Mouse (Mus musculus) ES-E14 (cell line): ENCODE results near the gene Atp6v1c2. TPM values are rescaled to one million over a fixed set of nuclear protein-coding genes. Genes with fewer than 3 reads are reported as not detected.

Experiments
- DNase-seq: peaks from one replicate; pipeline ENCODE4 v3.0.0-alpha.2; 2013; ENCODE audit warnings: low read depth, low spot score
- H3K27ac ChIP-seq: 2 replicates; pipeline ENCODE4 v1.5.1; 2012; ENCODE audit warnings: low read depth, mild to moderate bottlenecking, low read length, moderate library complexity, mixed read lengths; ENCODE audit not compliant: poor library complexity, insufficient read depth, severe bottlenecking
- H3K36me3 ChIP-seq: 2 replicates; pipeline ENCODE4 v1.6.1; 2012; ENCODE audit warnings: mild to moderate bottlenecking, low read length, moderate library complexity, mixed read lengths; ENCODE audit not compliant: control insufficient read depth, poor library complexity, insufficient read depth, severe bottlenecking
- H3K4me1 ChIP-seq, 2 experiments: fragments of 150-350 bp in 1 of 2; sonication (generic) in 1 of 2; 2 replicates each; pipeline ENCODE4 v1.6.1; 2012; ENCODE audit warnings: low read length in 2 of 2, mild to moderate bottlenecking in 1 of 2, mixed read lengths in 1 of 2; ENCODE audit not compliant: control insufficient read depth in 2 of 2, insufficient read depth in 2 of 2, poor library complexity in 1 of 2
- H3K4me3 ChIP-seq, 2 experiments: fragments of 150-350 bp in 1 of 2; sonication (generic) in 1 of 2; 2 replicates each; pipeline ENCODE4 v1.5.1; 2012; ENCODE audit warnings: low read length in 2 of 2, low read depth in 1 of 2, mild to moderate bottlenecking in 1 of 2, mixed read lengths in 1 of 2; ENCODE audit not compliant: insufficient read depth in 1 of 2, poor library complexity in 1 of 2, severe bottlenecking in 1 of 2
- H3K9ac ChIP-seq: 2 replicates; pipeline ENCODE4 v1.6.1; 2012; ENCODE audit warnings: low read depth, mild to moderate bottlenecking, low read length, mixed read lengths; ENCODE audit not compliant: poor library complexity, insufficient read depth, severe bottlenecking
- H3K9me3 ChIP-seq: fragments of 150-350 bp; sonication (generic); 2 replicates; pipeline ENCODE4 v1.6.1; 2012; ENCODE audit warnings: low read depth, mild to moderate bottlenecking, low read length; ENCODE audit not compliant: control insufficient read depth, insufficient read depth
- CHD2 ChIP-seq: IDR thresholded peaks from 2 replicates; pipeline ENCODE4 v1.6.1; 2014; ENCODE audit warnings: mild to moderate bottlenecking, low read depth, low read length, inconsistent platforms
- HCFC1 ChIP-seq: IDR thresholded peaks from 2 replicates; pipeline ENCODE4 v1.6.1; 2012; ENCODE audit warnings: low read length, inconsistent platforms, borderline replicate concordance; ENCODE audit not compliant: insufficient read depth
- MAFK ChIP-seq: IDR thresholded peaks from 2 replicates; pipeline ENCODE4 v1.6.1; 2014; ENCODE audit warnings: mild to moderate bottlenecking, low read depth, low read length, inconsistent platforms; ENCODE audit not compliant: insufficient read depth
- ZC3H11A ChIP-seq: IDR thresholded peaks from 2 replicates; pipeline ENCODE4 v1.6.1; 2012; ENCODE audit warnings: low read depth, mild to moderate bottlenecking, inconsistent platforms, low read length, borderline replicate concordance
- ZNF384 ChIP-seq: IDR thresholded peaks from 2 replicates; pipeline ENCODE4 v1.6.1; 2012; ENCODE audit warnings: low read depth, low read length, inconsistent platforms
- in situ Hi-C, 2 experiments: fragments of 600-800 bp; cut with MboI; formaldehyde crosslinking; loops; one replicate each; pipeline ENCODE4 v1.15.1; 2025; ENCODE audit warnings: low sequenced_read_pairs in 2 of 2, inconsistent platforms in 1 of 2; ENCODE audit not compliant: unreplicated experiment in 2 of 2
- total RNA-seq: library from RNA; depleted of rRNA; stranded (reverse); fragments of 300-350 nt; gene quantifications from 2 replicates; pipeline ENCODE4 v1.2.3, GENCODE M21; 2012

Gene Atp6v1c2
- total RNA-seq, 1 experiment, result 0.36 TPM

- TF ChIP-seq CHD2 (no peak), ZNF384 (no peak)
- Histone ChIP-seq H3K9me3 (no peaks in the 10 kb centered on the region), H3K36me3 (peaks cover 8% of the 10 kb centered on the region), H3K4me1 (no peaks in the 10 kb centered on the region), H3K9ac (no peak overlapping the region), H3K4me3 (no peak overlapping the region), H3K27ac (no peak overlapping the region)
- DNase-seq, result no peak
- in situ Hi-C loops, result no loop called here
Measured at GRCm38 (mm10) chr12:17289060-17289459, 40.1 kb downstream of the Atp6v1c2 start.

GRCm38 (mm10) chr12:17288496-17288895 is 40.7 kb downstream of the Atp6v1c2 start:
- DNase-seq, result no peak
- TF ChIP-seq ZNF384 (no peak), CHD2 (no peak), HCFC1 (no peak), MAFK (no peak), ZC3H11A (no peak)
- Histone ChIP-seq H3K27ac (no peak overlapping the region), H3K9me3 (no peaks in the 10 kb centered on the region), H3K4me1 (no peaks in the 10 kb centered on the region), H3K4me3 (no peak overlapping the region), H3K9ac (no peak overlapping the region), H3K36me3 (peaks cover 12% of the 10 kb centered on the region)
- in situ Hi-C loops, result no loop called here

GRCm38 (mm10) chr12:17273841-17274240 is 55.3 kb downstream of the Atp6v1c2 start:
- peak overlapping the region; percentile 65; the same call in 1 of the 2 replicates for H3K27ac ChIP-seq
- peaks cover 53% of the 10 kb centered on the region for H3K36me3 ChIP-seq
- peaks cover 3 to 12% of the 10 kb centered on the region in 2 experiments; a peak in 2 of 4 replicates for H3K4me1 ChIP-seq
- H3K9me3 ChIP-seq, result no peaks in the 10 kb centered on the region
- DNase-seq, result no peak
- no peak for TF ChIP-seq CHD2
- in situ Hi-C loops, result no loop called here
- H3K9ac ChIP-seq, result no peak overlapping the region
- no peak overlapping the region for H3K4me3 ChIP-seq

GRCm38 (mm10) chr12:17271272-17271671 is 57.9 kb downstream of the Atp6v1c2 start:
- Histone ChIP-seq H3K9me3 (no peaks in the 10 kb centered on the region), H3K27ac (no peak overlapping the region), H3K9ac (no peak overlapping the region), H3K4me1 (peaks cover 3 to 14% of the 10 kb centered on the region in 2 experiments; a peak in 2 of 4 replicates), H3K36me3 (peaks cover 38% of the 10 kb centered on the region), H3K4me3 (no peak overlapping the region)
- in situ Hi-C loops, result no loop called here
- peak; percentile 52 for DNase-seq
- TF ChIP-seq ZC3H11A (0 out of 2 replicates have a peak, but pooled peaks have one; percentile 5), HCFC1 (no peak)

- no peak for DNase-seq
- Histone ChIP-seq H3K27ac (no peak overlapping the region), H3K9me3 (no peaks in the 10 kb centered on the region), H3K9ac (peak overlapping the region; percentile 92), H3K4me3 (peak overlapping the region; percentile 90 to 99), H3K36me3 (peaks cover 22% of the 10 kb centered on the region), H3K4me1 (peaks cover 0 to 13% of the 10 kb centered on the region in 2 experiments; a peak in 1 of 4 replicates)
- no peak for TF ChIP-seq ZC3H11A
- TF ChIP-seq CHD2, result no peak
- no peak for TF ChIP-seq HCFC1
- no peak for TF ChIP-seq ZNF384
- no peak for TF ChIP-seq MAFK
- in situ Hi-C loops, result no loop called here
Measured at GRCm38 (mm10) chr12:17267316-17267715, 61.8 kb downstream of the Atp6v1c2 start.
